Mouse (Mus musculus) MEL (cell line): ENCODE measurements around the gene Relb. TPM values are rescaled to one million over a fixed set of nuclear protein-coding genes. Genes with fewer than 3 reads are reported as not detected.

Source experiments
- DNase-seq: peaks from one replicate; pipeline ENCODE4 v3.0.0; 2011; ENCODE audit warnings: low read depth, low spot score
- H3K27ac ChIP-seq: 2 replicates; pipeline ENCODE4 v1.5.1; 2012; ENCODE audit warnings: low read depth, mild to moderate bottlenecking, control low read depth, low read length, moderate library complexity; ENCODE audit not compliant: control insufficient read depth
- H3K27me3 ChIP-seq, 2 experiments: fragments of 150-350 bp in 1 of 2; sonication (generic) in 1 of 2; 2 replicates each; pipeline ENCODE4 v1.6.1; 2012; ENCODE audit warnings: low read length in 2 of 2, mild to moderate bottlenecking in 2 of 2, improper control_type of control experiment in 1 of 2, moderate library complexity in 1 of 2; ENCODE audit not compliant: insufficient read depth in 2 of 2, control insufficient read depth in 1 of 2
- H3K36me3 ChIP-seq, 2 experiments: 2 replicates each; pipeline ENCODE4 v1.6.1; 2012 to 2014; ENCODE audit warnings: low read length in 2 of 2, improper control_type of control experiment in 1 of 2, inconsistent platforms in 1 of 2, mild to moderate bottlenecking in 1 of 2; ENCODE audit not compliant: insufficient read depth in 2 of 2, control insufficient read depth in 1 of 2
- H3K4me1 ChIP-seq, 2 experiments: fragments of 150-350 bp in 1 of 2; sonication (generic) in 1 of 2; 2 replicates each; pipeline ENCODE4 v1.6.1; 2012; ENCODE audit warnings: low read length in 2 of 2, improper control_type of control experiment in 1 of 2, mild to moderate bottlenecking in 1 of 2; ENCODE audit not compliant: insufficient read depth in 2 of 2, control insufficient read depth in 1 of 2
- H3K4me3 ChIP-seq, 2 experiments: fragments of 150-350 bp in 1 of 2; sonication (generic) in 1 of 2; 2 replicates each; pipeline ENCODE4 v1.5.1; 2012; ENCODE audit warnings: low read depth in 2 of 2, low read length in 2 of 2, mild to moderate bottlenecking in 2 of 2, moderate library complexity in 2 of 2, control low read depth in 1 of 2, improper control_type of control experiment in 1 of 2; ENCODE audit not compliant: control insufficient read depth in 1 of 2, insufficient read depth in 1 of 2
- H3K79me2 ChIP-seq: 2 replicates; pipeline ENCODE4 v1.6.1; 2012; ENCODE audit warnings: mild to moderate bottlenecking, low read length, moderate library complexity; ENCODE audit not compliant: control insufficient read depth, poor library complexity, insufficient read depth
- H3K9ac ChIP-seq: 2 replicates; pipeline ENCODE4 v1.6.1; 2012; ENCODE audit warnings: low read depth, mild to moderate bottlenecking, control low read depth, low read length, moderate library complexity; ENCODE audit not compliant: control insufficient read depth, poor library complexity, severe bottlenecking
- H3K9me3 ChIP-seq: fragments of 150-350 bp; sonication (generic); replicated peaks from 2 replicates; pipeline ENCODE4 v1.6.1; 2012; ENCODE audit warnings: mild to moderate bottlenecking, low read length, improper control_type of control experiment, moderate library complexity; ENCODE audit not compliant: insufficient read depth
- BHLHE40 ChIP-seq: IDR thresholded peaks from 2 replicates; pipeline ENCODE4 v1.6.1; 2012; ENCODE audit warnings: low read depth, mild to moderate bottlenecking, inconsistent platforms, low read length, improper control_type of control experiment, borderline replicate concordance
- CHD1 ChIP-seq: IDR thresholded peaks from 2 replicates; pipeline ENCODE4 v1.6.1; 2012; ENCODE audit warnings: low read depth, mild to moderate bottlenecking, inconsistent platforms, low read length, improper control_type of control experiment
- CTCF ChIP-seq, 3 experiments: IDR thresholded peaks in 2 of 3; conservative IDR thresholded peaks in 1 of 3; 2 replicates each; pipeline ENCODE4 v1.5.1; 2011 to 2012; ENCODE audit warnings: low read length in 3 of 3, low read depth in 2 of 3, mild to moderate bottlenecking in 2 of 3, improper control_type of control experiment in 1 of 3, inconsistent platforms in 1 of 3, mixed read lengths in 1 of 3, moderate library complexity in 1 of 3; ENCODE audit not compliant: control insufficient read depth in 1 of 3, insufficient read depth in 1 of 3, poor library complexity in 1 of 3, severe bottlenecking in 1 of 3
- EP300 ChIP-seq, 2 experiments: IDR thresholded peaks; 2 replicates each; pipeline ENCODE4 v1.6.1; 2011; ENCODE audit warnings: improper control_type of control experiment in 2 of 2, low read length in 2 of 2, low read depth in 1 of 2, mild to moderate bottlenecking in 1 of 2
- ETS1 ChIP-seq: IDR thresholded peaks from 2 replicates; pipeline ENCODE4 v1.6.1; 2012; ENCODE audit warnings: low read depth, mild to moderate bottlenecking, inconsistent platforms, low read length, improper control_type of control experiment, moderate library complexity
- JUND ChIP-seq: IDR thresholded peaks from 2 replicates; pipeline ENCODE4 v1.6.1; 2011; ENCODE audit warnings: low read depth, mild to moderate bottlenecking, improper control_type of control experiment, low read length
- MAZ ChIP-seq: IDR thresholded peaks from 2 replicates; pipeline ENCODE4 v1.6.1; 2012; ENCODE audit warnings: low read depth, mild to moderate bottlenecking, inconsistent platforms, low read length, improper control_type of control experiment
- NRF1 ChIP-seq: IDR thresholded peaks from 2 replicates; pipeline ENCODE4 v1.6.1; 2014; ENCODE audit warnings: low read depth, mild to moderate bottlenecking, inconsistent platforms, low read length, improper control_type of control experiment, moderate library complexity; ENCODE audit not compliant: poor library complexity, insufficient read depth, severe bottlenecking
- POLR2A ChIP-seq, 2 experiments: IDR thresholded peaks; 2 replicates each; pipeline ENCODE4 v1.6.1; 2011 to 2012; ENCODE audit warnings: low read length in 2 of 2, mild to moderate bottlenecking in 2 of 2, control low read depth in 1 of 2, improper control_type of control experiment in 1 of 2, low read depth in 1 of 2, moderate library complexity in 1 of 2; ENCODE audit not compliant: control insufficient read depth in 1 of 2, insufficient read depth in 1 of 2, poor library complexity in 1 of 2
- RAD21 ChIP-seq: IDR thresholded peaks from 2 replicates; pipeline ENCODE4 v1.6.1; 2011; ENCODE audit warnings: mild to moderate bottlenecking, low read depth, low read length, improper control_type of control experiment
- RCOR1 ChIP-seq: IDR thresholded peaks from 2 replicates; pipeline ENCODE4 v1.6.1; 2012; ENCODE audit warnings: low read depth, mild to moderate bottlenecking, inconsistent platforms, low read length, improper control_type of control experiment
- SMC3 ChIP-seq: IDR thresholded peaks from 2 replicates; pipeline ENCODE4 v1.6.1; 2011; ENCODE audit warnings: low read depth, low read length, improper control_type of control experiment
- USF1 ChIP-seq: IDR thresholded peaks from 2 replicates; pipeline ENCODE4 v1.6.1; 2014; ENCODE audit warnings: low read depth, mild to moderate bottlenecking, inconsistent platforms, low read length, improper control_type of control experiment, moderate library complexity
- ZC3H11A ChIP-seq: IDR thresholded peaks from 2 replicates; pipeline ENCODE4 v1.6.1; 2012; ENCODE audit warnings: low read depth, mild to moderate bottlenecking, inconsistent platforms, low read length, improper control_type of control experiment
- polyA plus RNA-seq, 2 experiments: library from polyadenylated mRNA; stranded (reverse) in 1 of 2; unstranded in 1 of 2; fragments of >175 nt in 1 of 2; fragments of >200 nt in 1 of 2; gene quantifications; 2 replicates each; pipeline versions ENCODE4 v1.2.1 to v1.2.4; 2012; ENCODE audit warnings: low replicate concordance in 2 of 2, low read depth in 1 of 2; ENCODE audit not compliant: insufficient read length in 2 of 2, insufficient read depth in 1 of 2, missing spikeins in 1 of 2
- total RNA-seq: library from RNA; depleted of rRNA; stranded (reverse); fragments of 300-350 nt; gene quantifications from 2 replicates; pipeline ENCODE4 v1.2.3, GENCODE M21; 2012

The Relb gene
- total and polyA plus RNA-seq, 3 experiments = 6.2 to 7.7 TPM; not detected in 1

GRCm38 (mm10) chr7:19620811-19621210 is 8.4 kb downstream of the Relb start:
- no peaks in the 10 kb centered on the region for H3K79me2 ChIP-seq
- H3K36me3 ChIP-seq = no peaks in the 10 kb centered on the region
- H3K27ac ChIP-seq = no peak overlapping the region
- H3K9me3 ChIP-seq = no peaks in the 10 kb centered on the region
- no peaks in the 10 kb centered on the region for H3K4me1 ChIP-seq
- no peak for DNase-seq
- TF ChIP-seq NRF1 = no peak
- no peak for TF ChIP-seq CHD1
- TF ChIP-seq RCOR1 = no peak
- TF ChIP-seq EP300 (IDR thresholded peaks at IDR 0.05; ENCODE audit: low read depth in 1 of 2, low read length in 2 of 2) = no peak
- no peak for TF ChIP-seq JUND
- no peak for TF ChIP-seq USF1
- H3K27me3 ChIP-seq = no peaks in the 10 kb centered on the region
- H3K9ac ChIP-seq = no peak overlapping the region
- H3K4me3 ChIP-seq = no peak overlapping the region

- H3K36me3 ChIP-seq = no peaks in the 10 kb centered on the region
- no peaks in the 10 kb centered on the region for H3K27me3 ChIP-seq
Measured at GRCm38 (mm10) chr7:19619004-19619801, 10.0 kb downstream of the Relb start.

DNA sequence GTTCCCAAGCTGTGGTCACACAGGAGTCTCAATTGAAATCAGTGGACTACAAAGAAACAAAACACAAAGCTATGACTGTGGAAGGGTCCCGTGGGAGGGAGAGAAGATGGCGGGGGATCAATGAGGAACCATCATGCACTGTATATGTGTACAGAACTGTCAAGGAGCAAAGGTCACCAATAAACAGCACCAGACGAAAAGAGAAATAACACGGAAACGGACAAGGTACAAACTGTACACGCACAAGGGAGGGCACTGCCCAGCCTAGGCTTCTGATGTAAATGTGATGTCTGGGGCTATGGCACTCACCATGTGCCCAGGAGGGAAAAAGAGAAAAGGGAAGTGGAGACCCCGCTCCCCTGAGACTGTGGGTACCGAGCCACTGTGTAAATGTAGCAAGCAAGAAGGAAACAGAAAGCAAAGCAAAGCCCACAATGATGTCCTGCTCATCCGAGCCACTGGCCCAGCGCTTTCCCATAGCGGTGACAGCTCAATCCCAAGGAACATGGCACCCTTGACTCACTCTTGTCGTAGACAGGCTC is 14.1 kb downstream of the Relb start:
- H3K4me3 ChIP-seq = no peak overlapping the region
- TF ChIP-seq MAZ = no peak
- TF ChIP-seq, all 39 proteins: peak for 0
- Histone ChIP-seq H3K9me3 (no peaks in the 10 kb centered on the region), H3K36me3 (no peaks in the 10 kb centered on the region), H3K79me2 (no peaks in the 10 kb centered on the region), H3K27me3 (no peaks in the 10 kb centered on the region), H3K27ac (no peak overlapping the region), H3K9ac (no peak overlapping the region), H3K4me1 (no peaks in the 10 kb centered on the region)
- no peak for DNase-seq

More at GRCm38 (mm10) chr7:19619004-19619801, 10.0 kb downstream of the Relb start:
- no peak overlapping the region for H3K4me3 ChIP-seq
- no peaks in the 10 kb centered on the region for H3K79me2 ChIP-seq
- H3K9me3 ChIP-seq = no peaks in the 10 kb centered on the region
- no peak overlapping the region for H3K9ac ChIP-seq
- TF ChIP-seq RAD21 (peak; percentile 69), SMC3 (peak; percentile 77), POLR2A (IDR thresholded peaks at IDR 0.05; ENCODE audit: control insufficient read depth in 1 of 2, insufficient read depth in 1 of 2, low read depth in 1 of 2, low read length in 2 of 2, poor library complexity in 1 of 2) (no peak), ZC3H11A (peak; percentile 57), CTCF (IDR thresholded peaks at IDR 0.05 in 2 of 3, conservative IDR thresholded peaks at IDR 0.05 in 1 of 3; ENCODE audit: control insufficient read depth in 1 of 3, insufficient read depth in 1 of 3, low read depth in 2 of 3, low read length in 3 of 3, poor library complexity in 1 of 3, severe bottlenecking in 1 of 3) (peak; percentile 71 to 87 (median 82)), ETS1 (no peak), BHLHE40 (0 out of 2 replicates have a peak, but pooled peaks have one; percentile 16)
- H3K27ac ChIP-seq = no peak overlapping the region
- no peaks in the 10 kb centered on the region for H3K4me1 ChIP-seq
- peak; percentile 81 for DNase-seq
